Mouse (Mus musculus) midbrain, embryonic 13.5 days (tissue): ENCODE measurements around the gene Vmn1r143. TPM values are rescaled to one million over a fixed set of nuclear protein-coding genes. Genes with fewer than 3 reads are reported as not detected.
"Not testable (repeated sequence)": the region's sequence is repeated elsewhere in the genome, so short reads cannot be mapped to it uniquely, and the experiment has no call there.

Source experiments
- ATAC-seq: fragments of 200-750 bp; cut with Nextera tagmentation; 2 replicates; pipeline ENCODE4 v1.8.0; 2017; ENCODE audit warnings: mild to moderate bottlenecking, moderate TSS enrichment, moderate library complexity
- H3K27ac ChIP-seq: fragments of 300-500 bp; sonication (generic); 2 replicates; pipeline ENCODE4 v1.5.1; 2015; ENCODE audit warnings: inconsistent platforms, mild to moderate bottlenecking, moderate library complexity
- H3K27me3 ChIP-seq: fragments of 300-500 bp; sonication (generic); 2 replicates; pipeline ENCODE4 v1.6.1; 2015; ENCODE audit warnings: mild to moderate bottlenecking, inconsistent platforms
- H3K36me3 ChIP-seq: fragments of 300-500 bp; sonication (generic); 2 replicates; pipeline ENCODE4 v1.6.1; 2015; ENCODE audit warnings: mild to moderate bottlenecking, inconsistent platforms
- H3K4me1 ChIP-seq: fragments of 300-500 bp; sonication (generic); replicated peaks from 2 replicates; pipeline ENCODE4 v1.6.1; 2015; ENCODE audit warnings: inconsistent platforms
- H3K4me2 ChIP-seq: fragments of 300-500 bp; sonication (generic); replicated peaks from 2 replicates; pipeline ENCODE4 v1.6.1; 2015; ENCODE audit warnings: moderate library complexity, mild to moderate bottlenecking, inconsistent platforms
- H3K4me3 ChIP-seq: fragments of 300-500 bp; sonication (generic); replicated peaks from 2 replicates; pipeline ENCODE4 v1.5.1; 2015; ENCODE audit warnings: mild to moderate bottlenecking, inconsistent platforms
- H3K9ac ChIP-seq: fragments of 300-500 bp; sonication (generic); replicated peaks from 2 replicates; pipeline ENCODE4 v1.6.1; 2015; ENCODE audit warnings: mild to moderate bottlenecking, inconsistent platforms
- H3K9me3 ChIP-seq: fragments of 300-500 bp; sonication (generic); 2 replicates; pipeline ENCODE4 v1.6.1; 2016; ENCODE audit warnings: mild to moderate bottlenecking, inconsistent platforms
- WGBS: fragments of 180-500 bp; shearing (Covaris S2); methylation state at CpG from one replicate; pipeline ENCODE4 v1.1.7; 2015; 5-methylcytosine and 5-hydroxymethylcytosine counted together
- polyA plus RNA-seq: library from polyadenylated mRNA; unstranded; fragments of >200 nt; fragmentation: Nextera tagmentation; extraction: Ambion mirVana; gene quantifications from 2 replicates; pipeline ENCODE4 v1.2.1, GENCODE M21; 2015

Gene Vmn1r143
- not detected in 2 replicates for polyA plus RNA-seq

DNA sequence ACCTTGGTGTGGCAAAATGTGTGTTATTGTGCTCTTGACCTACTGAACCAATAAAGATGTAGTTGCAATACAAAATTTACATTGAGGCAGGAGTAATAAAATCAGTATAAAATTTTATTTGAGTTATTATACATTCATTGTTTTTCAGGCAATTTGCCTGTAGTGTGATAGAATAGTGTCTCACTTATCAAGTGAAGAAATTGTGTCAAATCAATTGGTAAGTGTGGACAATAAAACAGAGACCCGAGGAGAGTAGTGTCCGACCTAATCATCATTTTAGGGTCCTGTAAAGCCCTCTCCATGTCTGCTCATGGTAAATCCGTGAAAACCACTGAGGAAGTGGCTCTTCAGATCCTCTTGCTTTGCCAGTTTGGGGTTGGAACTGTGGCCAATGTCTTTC lies at the start of gene Vmn1r143:
Gene Vmn1r143 (plus strand): TSS at position 301 of the 400 bp plus-strand sequence.
- not testable (repeated sequence) for H3K9me3 ChIP-seq, H3K36me3 ChIP-seq, H3K4me3 ChIP-seq, H3K4me1 ChIP-seq, ATAC-seq, H3K4me2 ChIP-seq, H3K9ac ChIP-seq, H3K27me3 ChIP-seq, H3K27ac ChIP-seq
- no CpG with 5 or more reads among the region's 3 CpGs for WGBS

DNA sequence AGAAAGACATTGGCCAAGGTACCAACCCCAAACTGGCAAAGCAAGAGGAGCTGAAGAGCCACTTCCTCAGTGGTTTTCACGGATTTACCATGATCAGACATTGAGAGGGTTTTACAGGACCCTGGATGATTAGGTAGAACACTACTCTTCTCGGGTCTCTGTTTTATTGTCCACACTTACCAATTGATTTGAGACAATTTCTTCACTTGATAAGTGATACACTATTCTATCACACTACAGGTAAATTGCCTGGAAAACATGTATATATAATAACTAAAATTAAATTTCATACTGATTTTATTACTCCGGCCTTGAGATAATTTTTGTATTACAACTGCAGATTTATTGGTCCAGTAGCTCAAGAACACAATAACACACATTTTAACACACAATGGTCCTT lies 25.2 kb upstream of the Vmn1r143 start, which contains the start of gene Vmn1r142:
Gene Vmn1r142 (minus strand): TSS at position 101 of the 400 bp plus-strand sequence.
- not testable (repeated sequence) for H3K4me3 ChIP-seq, H3K9me3 ChIP-seq, H3K4me1 ChIP-seq, H3K4me2 ChIP-seq, H3K27ac ChIP-seq, ATAC-seq, H3K9ac ChIP-seq, H3K27me3 ChIP-seq, H3K36me3 ChIP-seq
- no CpG with 5 or more reads among the region's 3 CpGs for WGBS

DNA sequence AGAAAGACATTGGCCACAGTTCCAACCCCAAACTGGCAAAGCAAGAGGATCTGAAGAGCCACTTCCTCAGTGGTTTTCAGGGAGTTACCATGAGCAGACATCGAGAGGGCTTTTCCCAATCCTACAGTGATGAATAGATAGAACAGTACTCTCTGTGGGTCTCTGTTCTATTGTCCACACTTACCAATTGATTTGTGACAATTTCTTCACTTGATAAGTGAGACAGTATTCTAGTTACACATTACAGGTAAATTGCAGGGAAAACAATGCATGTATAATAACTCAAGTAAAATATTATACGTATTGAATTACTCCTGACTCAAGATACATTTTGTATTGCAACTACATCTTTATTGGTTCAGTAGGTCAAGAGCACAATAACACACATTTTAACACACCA lies 12.0 kb downstream of the Vmn1r143 start, which contains the start of gene Gm8653:
Gene Gm8653 (minus strand): TSS at position 101 of the 400 bp plus-strand sequence.
- not testable (repeated sequence) for ATAC-seq, H3K27me3 ChIP-seq, H3K36me3 ChIP-seq, H3K27ac ChIP-seq, H3K9ac ChIP-seq, H3K4me3 ChIP-seq, H3K9me3 ChIP-seq, H3K4me2 ChIP-seq, H3K4me1 ChIP-seq
- no CpG with 5 or more reads among the region's 2 CpGs for WGBS

DNA sequence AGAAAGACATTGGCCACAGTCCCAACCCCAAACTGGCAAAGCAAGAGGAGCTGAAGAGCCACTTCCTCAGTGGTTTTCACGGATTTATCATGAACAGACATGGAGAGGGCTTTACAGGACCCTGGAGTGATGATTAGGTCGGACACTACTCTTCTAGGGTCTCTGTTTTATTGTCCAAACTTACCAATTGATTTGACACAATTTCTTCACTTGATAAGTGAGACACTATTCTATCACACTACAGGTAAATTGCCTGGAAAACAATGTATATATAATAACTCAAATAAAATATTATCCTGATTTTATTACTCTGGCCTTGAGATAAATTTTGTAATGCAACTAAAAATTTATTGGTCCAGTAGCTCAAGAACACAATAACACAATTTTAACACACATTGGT lies 40.2 kb downstream of the Vmn1r143 start, which contains the start of gene Gm8453:
Gene Gm8453 (minus strand): TSS at position 101 of the 400 bp plus-strand sequence.
- H3K9ac ChIP-seq, H3K9me3 ChIP-seq, H3K36me3 ChIP-seq, H3K27ac ChIP-seq, ATAC-seq, H3K4me1 ChIP-seq, H3K4me3 ChIP-seq, H3K27me3 ChIP-seq, H3K4me2 ChIP-seq: not testable (repeated sequence)
- whole genome bisulfite sequencing: 21% methylated on average over 1 of the region's 2 CpGs

Other genes with a start within 250 kb of the Vmn1r143 start
- gene Vmn1r137, start 194.8 kb upstream of the Vmn1r143 start, polyA plus RNA-seq: not detected in 2 replicates
- not detected in 2 replicates for gene Vmn1r138, start 160.5 kb upstream of the Vmn1r143 start, polyA plus RNA-seq
- not detected in 2 replicates for gene Gm6176, start 133.1 kb upstream of the Vmn1r143 start, polyA plus RNA-seq
- not detected in 2 replicates for gene Vmn1r139, start 120.3 kb upstream of the Vmn1r143 start, polyA plus RNA-seq
- not detected in 2 replicates for gene Gm16451, start 71.1 kb upstream of the Vmn1r143 start, polyA plus RNA-seq
- not detected in 2 replicates for gene Gm10666, start 54.6 kb upstream of the Vmn1r143 start, polyA plus RNA-seq
- not detected in 2 replicates for gene Vmn1r142, start 25.3 kb upstream of the Vmn1r143 start, polyA plus RNA-seq
- gene Gm8653, start 11.9 kb downstream of the Vmn1r143 start, polyA plus RNA-seq: not detected in 2 replicates
- gene Gm8453, start 40.1 kb downstream of the Vmn1r143 start, polyA plus RNA-seq: not detected in 2 replicates
- not detected in 2 replicates for gene Gm4187, start 140.3 kb downstream of the Vmn1r143 start, polyA plus RNA-seq
- gene Gm8660, start 181.7 kb downstream of the Vmn1r143 start, polyA plus RNA-seq: not detected in 2 replicates
- gene Vmn1r148, start 224.2 kb downstream of the Vmn1r143 start, polyA plus RNA-seq: not detected in 2 replicates
- gene Vmn1r149, start 248.9 kb downstream of the Vmn1r143 start, polyA plus RNA-seq: not detected in 2 replicates